Mouse (Mus musculus) megakaryocyte-erythroid progenitor cell, adult 5 weeks (primary cell): Measurements from ENCODE around the gene Olfr1271. TPM values are rescaled to one million over a fixed set of nuclear protein-coding genes. Genes with fewer than 3 reads are reported as not detected.

Experiments used
- polyA plus RNA-seq: library from polyadenylated mRNA; stranded (reverse); fragments of >175 nt; gene quantifications from 2 replicates; pipeline ENCODE4 v1.2.3, GENCODE M21; 2012

The Olfr1271 gene
- polyA plus RNA-seq: not detected in 2 replicates

GRCm38 (mm10) chr2:90270932-90271331, at the start of gene Olfr1271:
Olfr1271 (minus strand) TSS chr2:90271032.

GRCm38 (mm10) chr2:90292741-90293140, 21.9 kb upstream of the Olfr1271 start, which contains the start of gene Olfr1272:
Olfr1272 (minus strand) TSS chr2:90292841.

GRCm38 (mm10) chr2:90257492-90257891, 13.3 kb downstream of the Olfr1271 start, which contains the start of gene Olfr142:
Olfr142 (minus strand) TSS chr2:90257592.

GRCm38 (mm10) chr2:90224393-90224792, 46.4 kb downstream of the Olfr1271 start, which contains the start of gene Olfr1506:
Olfr1506 (minus strand) TSS chr2:90224493.

Other genes starting within 250 kb of the Olfr1271 start
- gene Olfr1264, start 245.5 kb downstream of the Olfr1271 start, polyA plus RNA-seq: not detected in 2 replicates
- not detected in 2 replicates for gene Olfr1265, start 235.7 kb downstream of the Olfr1271 start, polyA plus RNA-seq
- 0.08 TPM in 1 of 2 replicates, not detected in the other for gene Olfr140, start 207.4 kb downstream of the Olfr1271 start, polyA plus RNA-seq
- gene Olfr1269, start 149.6 kb downstream of the Olfr1271 start, polyA plus RNA-seq: not detected in 2 replicates
- gene Olfr32, start 128.7 kb downstream of the Olfr1271 start, polyA plus RNA-seq: 0.02 TPM in 1 of 2 replicates, not detected in the other
- 0.02 TPM in 1 of 2 replicates, not detected in the other for gene Olfr1270, start 117.9 kb downstream of the Olfr1271 start, polyA plus RNA-seq
- not detected in 2 replicates for gene Olfr1506, start 46.5 kb downstream of the Olfr1271 start, polyA plus RNA-seq
- not detected in 2 replicates for gene Olfr142, start 13.4 kb downstream of the Olfr1271 start, polyA plus RNA-seq
- gene Olfr1272, start 21.8 kb upstream of the Olfr1271 start, polyA plus RNA-seq: not detected in 2 replicates
- gene Gm13769, start 51.2 kb upstream of the Olfr1271 start, polyA plus RNA-seq: 0.10 TPM in 1 of 2 replicates, not detected in the other
- gene Olfr1274-ps, start 127.7 kb upstream of the Olfr1271 start, polyA plus RNA-seq: not detected in 2 replicates